Mouse (Mus musculus) kidney, postnatal 10 days (tissue): ENCODE measurements at regions not wholly inside any gene's neighbourhood (a gene's known extent, or its start where the extent isn't known, plus 50 kb on each side); places are given as distances from the start of the nearest gene placed in this dataset.

ENCODE experiments used
- DNase-seq: peaks from one replicate; pipeline ENCODE4 v3.0.0; 2021; ENCODE audit warnings: mixed read lengths

GRCm38 (mm10) chr2:169028531-169029114 lies 73.2 kb upstream of the Zfp64 start:
- DNase-seq: no peak

GRCm38 (mm10) chr2:169019037-169019436 lies 63.6 kb upstream of the Zfp64 start:
- no peak for DNase-seq

GRCm38 (mm10) chr2:169010271-169010670 lies 54.9 kb upstream of the Zfp64 start:
- no peak for DNase-seq

GRCm38 (mm10) chr2:169008756-169009155 lies 53.4 kb upstream of the Zfp64 start:
- DNase-seq: peak; percentile 33

GRCm38 (mm10) chr2:169008333-169008732 lies 52.9 kb upstream of the Zfp64 start:
- no peak for DNase-seq

- no peak for DNase-seq
These were observed 51.2 kb upstream of the Zfp64 start for GRCm38 (mm10) chr2:169006549-169006948.

- no peak for DNase-seq
These were observed 50.4 kb upstream of the Zfp64 start for GRCm38 (mm10) chr2:169005810-169006209.
